Mouse (Mus musculus): ENCODE results near the gene Sirt7. TPM values are rescaled to one million over a fixed set of nuclear protein-coding genes. Genes with fewer than 3 reads are reported as not detected.
A peak's percentile ranks its signal among the peaks of the same experiment; 100 is the strongest.

Gene Sirt7
- total and polyA plus RNA-seq, 3 experiments = 74.4 to 91.3 (median 75.2) TPM

- H3K79me2 ChIP-seq (replicated peaks; ENCODE audit: control insufficient read depth, extremely low read depth, insufficient read depth, poor library complexity, severe bottlenecking) = peaks cover 27% of the 10 kb centered on the region
- H3K27me3 ChIP-seq (replicated peaks) = no peaks in the 10 kb centered on the region
- peak overlapping the region; percentile 61 to 85 (median 77) for H3K4me3 ChIP-seq (replicated peaks in 1 of 3; ENCODE audit: low read depth in 2 of 3, low read length in 2 of 3, poor library complexity in 1 of 3)
- peak overlapping the region; percentile 93 for H3K9ac ChIP-seq (ENCODE audit: insufficient read depth, low read depth)
- DNase-seq (ENCODE audit: extremely low read depth) = peak; percentile 75
- dilution Hi-C loops (cut with MboI; ENCODE audit: extremely low pct_ligation_motif_present, extremely low pct_unique_long_range_greater_than_20kb, low sequenced_read_pairs) (no loop called here), in situ Hi-C loops (cut with MboI; ENCODE audit: low pct_ligation_motif_present, low pct_unique_long_range_greater_than_20kb, low sequenced_read_pairs) (no loop called here)
- peak overlapping the region; percentile 74 for H3K4me2 ChIP-seq (ENCODE audit: insufficient read depth, low read depth, poor library complexity, severe bottlenecking)
- TF ChIP-seq IRF4 (IDR thresholded peaks at IDR 0.05; ENCODE audit: low read depth, low read length) (no peak), NRF1 (IDR thresholded peaks at IDR 0.05; ENCODE audit: low read depth, low read length) (no peak), ZMIZ1 (IDR thresholded peaks at IDR 0.05; ENCODE audit: low read depth, low read length) (no peak), ELF1 (IDR thresholded peaks at IDR 0.05; ENCODE audit: low read depth, low read length) (no peak), GABPA (IDR thresholded peaks at IDR 0.05; ENCODE audit: insufficient replicate concordance, low read depth, low read length) (no peak), MYC (IDR thresholded peaks at IDR 0.05; ENCODE audit: low read depth, low read length) (peak; percentile 58; the same call in 1 of the 2 replicates), ZKSCAN1 (IDR thresholded peaks at IDR 0.05; ENCODE audit: borderline replicate concordance, low read depth, low read length) (no peak), SMC3 (IDR thresholded peaks at IDR 0.05; ENCODE audit: low read depth, low read length) (peak; percentile 6; the same call in 1 of the 2 replicates), CHD2 (IDR thresholded peaks at IDR 0.05; ENCODE audit: low read length) (no peak), ZC3H11A (IDR thresholded peaks at IDR 0.05; ENCODE audit: low read depth, low read length) (no peak), RCOR1 (conservative IDR thresholded peaks at IDR 0.05; ENCODE audit: low read depth, low read length) (no peak), TBP (conservative IDR thresholded peaks at IDR 0.05; ENCODE audit: low read depth, low read length) (0 out of 2 replicates have a peak, but pooled peaks have one; percentile 45), USF2 (conservative IDR thresholded peaks at IDR 0.05; ENCODE audit: low read depth, low read length) (peak; percentile 82), CHD1 (IDR thresholded peaks at IDR 0.05; ENCODE audit: low read depth, low read length) (no peak), MAFK (IDR thresholded peaks at IDR 0.05; ENCODE audit: insufficient replicate concordance, low read length) (no peak), NELFE (IDR thresholded peaks at IDR 0.05; ENCODE audit: low read depth, low read length) (no peak), RAD21 (IDR thresholded peaks at IDR 0.05; ENCODE audit: low read depth, low read length) (peak; percentile 44), MXI1 (IDR thresholded peaks at IDR 0.05; ENCODE audit: low read depth, low read length) (no peak), MAX (IDR thresholded peaks at IDR 0.05; ENCODE audit: low read length) (peak; percentile 86), BHLHE40 (IDR thresholded peaks at IDR 0.05; ENCODE audit: low read depth, low read length) (peak; percentile 67), KAT2A (IDR thresholded peaks at IDR 0.05; ENCODE audit: insufficient replicate concordance, low read length) (no peak), JUND (conservative IDR thresholded peaks at IDR 0.05; ENCODE audit: low read depth, low read length) (no peak), USF1 (IDR thresholded peaks at IDR 0.05; ENCODE audit: low read depth, low read length) (peak; percentile 69), PAX5 (IDR thresholded peaks at IDR 0.05; ENCODE audit: low read length) (no peak), POLR2AphosphoS2 (IDR thresholded peaks at IDR 0.05; ENCODE audit: low read depth, low read length) (0 out of 2 replicates have a peak, but pooled peaks have one; percentile 27), E2F4 (IDR thresholded peaks at IDR 0.05; ENCODE audit: insufficient replicate concordance, low read depth, low read length) (no peak), JUN (IDR thresholded peaks at IDR 0.05; ENCODE audit: insufficient read depth, low read depth, low read length) (no peak), MAZ (IDR thresholded peaks at IDR 0.05; ENCODE audit: low read depth, low read length) (no peak), MEF2A (IDR thresholded peaks at IDR 0.05; ENCODE audit: borderline replicate concordance, low read depth, low read length) (no peak), UBTF (IDR thresholded peaks at IDR 0.05; ENCODE audit: low read depth, low read length) (no peak), HCFC1 (IDR thresholded peaks at IDR 0.05; ENCODE audit: low read depth, low read length) (no peak), EP300 (IDR thresholded peaks at IDR 0.05; ENCODE audit: low read length) (0 out of 2 replicates have a peak, but pooled peaks have one; percentile 2), POLR2A (IDR thresholded peaks at IDR 0.05; ENCODE audit: low read depth, low read length) (0 out of 2 replicates have a peak, but pooled peaks have one; percentile 5), SIN3A (IDR thresholded peaks at IDR 0.05; ENCODE audit: low read length) (no peak; the same call in 1 of the 2 replicates), TCF12 (IDR thresholded peaks at IDR 0.05; ENCODE audit: low read depth, low read length) (peak; percentile 34; the same call in 1 of the 2 replicates), ETS1 (conservative IDR thresholded peaks at IDR 0.05; ENCODE audit: low read depth, low read length) (no peak), ZNF384 (IDR thresholded peaks at IDR 0.05; ENCODE audit: low read depth, low read length) (no peak), CTCF (conservative IDR thresholded peaks at IDR 0.05 in 1 of 2, IDR thresholded peaks at IDR 0.05 in 1 of 2; ENCODE audit: low read depth in 2 of 2, low read length in 2 of 2) (peak; percentile 65 to 81)
- peak overlapping the region; percentile 89 for H3K27ac ChIP-seq (ENCODE audit: insufficient read depth, low read depth)
- H3K9me3 ChIP-seq (replicated peaks; ENCODE audit: low read length) = peaks cover 4% of the 10 kb centered on the region
- H3K4me1 ChIP-seq (ENCODE audit: control insufficient read depth in 1 of 2, insufficient read depth in 2 of 2) = peaks cover 11 to 40% of the 10 kb centered on the region in 2 experiments
- H3K36me3 ChIP-seq (replicated peaks in 1 of 2; ENCODE audit: control insufficient read depth in 1 of 2, insufficient read depth in 1 of 2, low read length in 1 of 2) = peaks cover 50 to 64% of the 10 kb centered on the region in 2 experiments
Measured at GRCm38 (mm10) chr11:120582268-120582981, 42.6 kb downstream of the Sirt7 start.

Data from CH12.LX (cell line).